Mouse (Mus musculus) heart, postnatal 0 days (tissue): Measurements from ENCODE around the gene Dync2li1. TPM values are rescaled to one million over a fixed set of nuclear protein-coding genes. Genes with fewer than 3 reads are reported as not detected.

Source experiments
- ATAC-seq: fragments of 200-750 bp; cut with Nextera tagmentation; 2 replicates; pipeline ENCODE4 v1.8.0; 2017; ENCODE audit warnings: low read depth, moderate number of reproducible peaks, moderate library complexity; ENCODE audit not compliant: insufficient read depth
- DNase-seq: peaks from one replicate; pipeline ENCODE4 v3.0.0-alpha.2; 2016; ENCODE audit warnings: low spot score
- H3K27ac ChIP-seq: fragments of 300-500 bp; sonication (generic); 2 replicates; pipeline ENCODE4 v1.5.1; 2014; ENCODE audit warnings: low read depth, mild to moderate bottlenecking
- H3K27me3 ChIP-seq: fragments of 300-500 bp; sonication (generic); 2 replicates; pipeline ENCODE4 v1.6.1; 2014; ENCODE audit warnings: low read length, mixed read lengths; ENCODE audit not compliant: control insufficient read depth, insufficient read depth
- H3K36me3 ChIP-seq: fragments of 300-500 bp; sonication (generic); replicated peaks from 2 replicates; pipeline ENCODE4 v1.6.1; 2014; ENCODE audit warnings: low read length, mixed read lengths; ENCODE audit not compliant: control insufficient read depth, insufficient read depth
- H3K4me1 ChIP-seq: fragments of 300-500 bp; sonication (generic); 2 replicates; pipeline ENCODE4 v1.6.1; 2014; ENCODE audit warnings: antibody characterized with exemption; ENCODE audit not compliant: control insufficient read depth, insufficient read depth
- H3K4me2 ChIP-seq: fragments of 300-500 bp; sonication (generic); 2 replicates; pipeline ENCODE4 v1.6.1; 2014; ENCODE audit warnings: low read depth, mild to moderate bottlenecking, low read length, moderate library complexity
- H3K4me3 ChIP-seq: fragments of 300-500 bp; sonication (generic); 2 replicates; pipeline ENCODE4 v1.5.1; 2014; ENCODE audit warnings: low read depth, low read length
- H3K9ac ChIP-seq: fragments of 300-500 bp; sonication (generic); replicated peaks from 2 replicates; pipeline ENCODE4 v1.6.1; 2014; ENCODE audit warnings: low read depth, low read length, mixed read lengths
- H3K9me3 ChIP-seq: fragments of 300-500 bp; sonication (generic); replicated peaks from 2 replicates; pipeline ENCODE4 v1.6.1; 2016; ENCODE audit warnings: low read length; ENCODE audit not compliant: control insufficient read depth
- CTCF ChIP-seq: IDR thresholded peaks from 2 replicates; pipeline ENCODE4 v1.5.1; 2016; ENCODE audit warnings: antibody characterized with exemption, control low read depth, low read depth
- EP300 ChIP-seq: IDR thresholded peaks from 2 replicates; pipeline ENCODE4 v1.6.1; 2016; ENCODE audit warnings: antibody characterized with exemption, low read depth
- WGBS: fragments of 180-500 bp; shearing (Covaris S2); extraction: QIAGEN DNeasy Blood & Tissue Kit; methylation state at CpG from one replicate; pipeline ENCODE4 v1.1.7; 2014; 5-methylcytosine and 5-hydroxymethylcytosine counted together
- polyA plus RNA-seq: library from polyadenylated mRNA; unstranded; fragments of >200 nt; fragmentation: Nextera tagmentation; extraction: Ambion mirVana; gene quantifications from 2 replicates; pipeline ENCODE4 v1.2.1, GENCODE M21; 2015
- total RNA-seq: library from RNA; depleted of rRNA; stranded (reverse); fragments of >200 nt; gene quantifications from 2 replicates; pipeline ENCODE4 v1.2.3, GENCODE M21; 2014; ENCODE audit warnings: low replicate concordance

Gene Dync2li1
- total and polyA plus RNA-seq, 2 experiments from 2014 or later = 6.6 TPM; not detected in 1

DNA sequence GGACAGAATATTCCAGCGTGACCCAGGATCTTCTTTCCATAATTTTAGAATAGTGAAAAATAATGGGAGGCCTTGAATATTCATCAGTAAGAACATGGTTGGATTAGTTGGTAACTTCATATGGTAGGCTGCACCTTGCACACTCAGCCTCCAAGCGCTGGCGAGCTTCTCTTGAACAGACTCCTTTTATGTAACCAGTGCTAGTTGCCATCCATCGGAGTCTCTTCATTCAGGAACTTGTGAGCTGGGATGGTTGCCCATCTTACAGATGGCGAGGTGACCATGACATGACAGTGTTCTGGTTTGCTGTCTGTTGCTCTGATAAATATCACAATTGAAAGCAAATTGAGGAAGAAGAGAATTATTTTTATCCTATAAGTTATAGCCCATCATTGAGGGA, 24.5 kb upstream of the Dync2li1 start:
- Histone ChIP-seq H3K9ac (no peak overlapping the region), H3K27ac (no peak overlapping the region), H3K9me3 (no peaks in the 10 kb centered on the region), H3K36me3 (no peaks in the 10 kb centered on the region), H3K4me2 (no peak overlapping the region), H3K4me1 (peaks cover 3% of the 10 kb centered on the region; the same call in 1 of the 2 replicates), H3K27me3 (no peaks in the 10 kb centered on the region), H3K4me3 (no peak overlapping the region)
- WGBS = 89% methylated on average over 5 of the region's 5 CpGs
- DNase-seq (no peak), ATAC-seq (no peak)
- TF ChIP-seq CTCF = no peak
- no peak for TF ChIP-seq EP300

DNA sequence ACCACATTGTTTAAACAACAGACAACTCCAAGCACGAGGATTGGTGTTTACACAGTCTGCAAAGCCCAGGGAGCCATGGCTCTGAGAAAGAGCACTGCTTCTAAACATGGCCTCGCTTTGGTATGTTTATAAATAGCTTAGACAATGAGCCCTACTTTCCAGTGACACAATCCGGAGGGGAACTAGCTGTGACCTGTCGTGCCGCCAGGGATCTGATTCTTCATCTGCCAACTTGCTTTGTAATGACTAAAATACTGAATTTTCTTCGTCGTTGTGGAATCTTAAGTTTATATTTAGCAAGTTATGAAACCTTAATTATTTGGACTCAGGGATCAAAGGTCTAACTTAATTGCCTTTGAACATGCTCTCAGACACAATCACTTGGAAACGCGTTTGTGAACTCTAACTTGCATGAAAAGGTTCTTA, 23.1 kb upstream of the Dync2li1 start:
- no peaks in the 10 kb centered on the region for H3K27me3 ChIP-seq

GRCm38 (mm10) chr17:84603709-84604420, 22.4 kb upstream of the Dync2li1 start:
- no peaks in the 10 kb centered on the region for H3K36me3 ChIP-seq
- TF ChIP-seq CTCF (no peak), EP300 (no peak)
- ATAC-seq (no peak), DNase-seq (no peak)
- H3K27ac ChIP-seq = no peak overlapping the region; the same call in 1 of the 2 replicates
- no peaks in the 10 kb centered on the region for H3K27me3 ChIP-seq
- H3K9me3 ChIP-seq = no peaks in the 10 kb centered on the region
- WGBS = 86% methylated on average over 10 of the region's 10 CpGs
- H3K4me2 ChIP-seq = no peak overlapping the region
- H3K4me1 ChIP-seq = peaks cover 3% of the 10 kb centered on the region; the same call in 1 of the 2 replicates
- no peak overlapping the region for H3K4me3 ChIP-seq
- no peak overlapping the region for H3K9ac ChIP-seq

More for the DNA sequence above, 23.1 kb upstream of the Dync2li1 start:
- Histone ChIP-seq H3K4me1 (peaks cover 3% of the 10 kb centered on the region; the same call in 1 of the 2 replicates), H3K9ac (no peak overlapping the region), H3K27ac (no peak overlapping the region; the same call in 1 of the 2 replicates), H3K9me3 (no peaks in the 10 kb centered on the region), H3K4me2 (no peak overlapping the region), H3K36me3 (no peaks in the 10 kb centered on the region), H3K4me3 (no peak overlapping the region)
- WGBS = 25% methylated on average over 9 of the region's 9 CpGs
- DNase-seq (peak; percentile 64), ATAC-seq (peak; percentile 69)
- TF ChIP-seq CTCF = no peak
- no peak for TF ChIP-seq EP300

DNA sequence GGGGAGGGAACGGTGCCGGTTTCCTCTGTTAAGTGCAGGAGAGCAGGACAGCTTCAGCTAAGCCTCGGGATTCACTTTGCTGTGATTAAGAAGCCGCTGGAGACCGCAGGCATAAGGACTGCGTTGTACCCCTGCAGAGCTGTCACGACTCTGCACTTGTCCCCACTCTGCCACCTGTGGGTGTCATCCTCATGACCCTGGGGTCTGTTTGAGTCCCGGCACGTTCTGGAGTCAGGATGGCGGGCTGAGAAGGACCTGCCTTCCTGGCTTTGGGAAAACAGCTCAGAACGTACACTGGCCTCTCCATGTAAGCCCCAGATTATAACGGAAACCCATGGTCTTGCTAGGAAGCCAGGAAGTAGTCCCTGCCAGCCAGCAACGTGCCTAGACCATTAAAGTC, 19.3 kb upstream of the Dync2li1 start:
- Histone ChIP-seq H3K9ac (no peak overlapping the region), H3K4me3 (no peak overlapping the region), H3K4me1 (peaks cover 3% of the 10 kb centered on the region; the same call in 1 of the 2 replicates), H3K4me2 (no peak overlapping the region), H3K36me3 (no peaks in the 10 kb centered on the region), H3K27me3 (no peaks in the 10 kb centered on the region), H3K27ac (no peak overlapping the region), H3K9me3 (no peaks in the 10 kb centered on the region)
- 33% methylated on average over 13 of the region's 13 CpGs for WGBS
- ATAC-seq (no peak), DNase-seq (no peak)
- no peak for TF ChIP-seq EP300
- no peak for TF ChIP-seq CTCF

DNA sequence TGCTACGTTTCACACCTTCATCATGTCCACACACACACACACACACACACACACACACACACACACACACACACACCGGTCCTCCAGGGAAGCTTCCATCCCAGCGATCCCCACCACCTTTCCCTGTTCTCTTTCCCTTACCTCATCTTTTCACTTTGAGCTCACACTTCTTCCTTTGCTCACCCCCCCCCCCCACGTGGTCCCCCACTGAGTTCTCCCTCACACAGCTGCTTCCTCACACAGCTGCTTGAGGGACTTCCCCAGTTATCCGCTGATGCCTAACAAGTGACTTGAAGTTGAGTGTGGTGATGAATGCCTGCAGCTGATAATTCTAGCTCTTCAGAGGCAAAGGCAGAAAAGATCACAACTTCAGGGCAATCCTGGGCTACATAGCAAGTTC, 18.7 kb upstream of the Dync2li1 start:
- no peaks in the 10 kb centered on the region for H3K9me3 ChIP-seq
- peaks cover 3% of the 10 kb centered on the region; the same call in 1 of the 2 replicates for H3K4me1 ChIP-seq
- ATAC-seq (no peak), DNase-seq (no peak)
- no peak overlapping the region for H3K9ac ChIP-seq
- no peak overlapping the region for H3K4me2 ChIP-seq
- H3K4me3 ChIP-seq = no peak overlapping the region
- no peaks in the 10 kb centered on the region for H3K36me3 ChIP-seq
- no peak overlapping the region for H3K27ac ChIP-seq
- 51% methylated on average over 5 of the region's 5 CpGs for WGBS
- H3K27me3 ChIP-seq = no peaks in the 10 kb centered on the region
- TF ChIP-seq EP300 (no peak), CTCF (no peak)
